Mouse (Mus musculus): ENCODE data around the gene 9030025P20Rik. TPM values are rescaled to one million over a fixed set of nuclear protein-coding genes. Genes with fewer than 3 reads are reported as not detected.
"Not testable (repeated sequence)": the region's sequence is repeated elsewhere in the genome, so short reads cannot be mapped to it uniquely, and the experiment has no call there.

Gene 9030025P20Rik
- polyA plus RNA-seq, 1 experiment from 2014 or later = 7.8 TPM

GRCm38 (mm10) chr17:14949161-14949827 is 29.0 kb upstream of the 9030025P20Rik start:
- Histone ChIP-seq H3K27ac (ENCODE audit: poor library complexity, severe bottlenecking) (no peak overlapping the region), H3K4me1 (replicated peaks) (peaks cover 7% of the 10 kb centered on the region), H3K27me3 (replicated peaks) (no peaks in the 10 kb centered on the region), H3K9ac (no peak overlapping the region), H3K36me3 (peaks cover 62% of the 10 kb centered on the region), H3K4me3 (no peak overlapping the region), H3K9me3 (replicated peaks) (no peaks in the 10 kb centered on the region), H3K4me2 (no peak overlapping the region)
- 86% methylated on average over 7 of the region's 7 CpGs for WGBS
- no peak for ATAC-seq (ENCODE audit: insufficient number of reproducible peaks, low FRiP score)

- WGBS = 71% methylated on average over 8 of the region's 8 CpGs
- Histone ChIP-seq H3K27me3 (replicated peaks) (no peaks in the 10 kb centered on the region), H3K4me1 (replicated peaks) (no peaks in the 10 kb centered on the region), H3K27ac (ENCODE audit: poor library complexity, severe bottlenecking) (no peak overlapping the region), H3K9me3 (replicated peaks) (no peaks in the 10 kb centered on the region), H3K4me3 (no peak overlapping the region), H3K36me3 (peaks cover 50% of the 10 kb centered on the region), H3K4me2 (no peak overlapping the region), H3K9ac (no peak overlapping the region)
- no peak for ATAC-seq (ENCODE audit: insufficient number of reproducible peaks, low FRiP score)
Measured at GRCm38 (mm10) chr17:14953452-14953851, 24.8 kb upstream of the 9030025P20Rik start.

GRCm38 (mm10) chr17:14958686-14959327 is 19.5 kb upstream of the 9030025P20Rik start:
- no peak for ATAC-seq (ENCODE audit: insufficient number of reproducible peaks, low FRiP score)
- H3K27me3 ChIP-seq (replicated peaks) = no peaks in the 10 kb centered on the region
- no peak overlapping the region for H3K9ac ChIP-seq
- no peaks in the 10 kb centered on the region for H3K9me3 ChIP-seq (replicated peaks)
- no peak overlapping the region for H3K27ac ChIP-seq (ENCODE audit: poor library complexity, severe bottlenecking)
- H3K4me1 ChIP-seq (replicated peaks) = peaks cover 8% of the 10 kb centered on the region
- no peak overlapping the region for H3K4me3 ChIP-seq
- H3K4me2 ChIP-seq = no peak overlapping the region
- WGBS = 84% methylated on average over 5 of the region's 5 CpGs
- peaks cover 9% of the 10 kb centered on the region for H3K36me3 ChIP-seq

- no peak overlapping the region for H3K27ac ChIP-seq (ENCODE audit: poor library complexity, severe bottlenecking)
- ATAC-seq (ENCODE audit: insufficient number of reproducible peaks, low FRiP score) = no peak
- H3K36me3 ChIP-seq = peaks cover 3% of the 10 kb centered on the region; the same call in 1 of the 2 replicates
- peak overlapping the region; percentile 44 for H3K4me3 ChIP-seq
- H3K4me2 ChIP-seq = peak overlapping the region; percentile 74
- 32% methylated on average over 3 of the region's 3 CpGs for WGBS
- H3K4me1 ChIP-seq (replicated peaks) = peaks cover 8% of the 10 kb centered on the region
- no peaks in the 10 kb centered on the region for H3K27me3 ChIP-seq (replicated peaks)
- H3K9ac ChIP-seq = peak overlapping the region; percentile 65
- H3K9me3 ChIP-seq (replicated peaks) = no peaks in the 10 kb centered on the region
Measured at GRCm38 (mm10) chr17:14959979-14960378, 18.3 kb upstream of the 9030025P20Rik start.

- peaks cover 8% of the 10 kb centered on the region for H3K4me1 ChIP-seq (replicated peaks)
- peak overlapping the region; percentile 91 for H3K9ac ChIP-seq
- peak; percentile 6 for ATAC-seq (ENCODE audit: insufficient number of reproducible peaks, low FRiP score)
- WGBS = under 1% methylated on average over 21 of the region's 23 CpGs
- peak overlapping the region; percentile 81 for H3K4me3 ChIP-seq
- peaks cover 3% of the 10 kb centered on the region; the same call in 1 of the 2 replicates for H3K36me3 ChIP-seq
- peak overlapping the region; percentile 78; the same call in 1 of the 2 replicates for H3K27ac ChIP-seq (ENCODE audit: poor library complexity, severe bottlenecking)
- H3K4me2 ChIP-seq = peak overlapping the region; percentile 95
- no peaks in the 10 kb centered on the region for H3K9me3 ChIP-seq (replicated peaks)
- H3K27me3 ChIP-seq (replicated peaks) = no peaks in the 10 kb centered on the region
Measured at GRCm38 (mm10) chr17:14960520-14960919, 17.7 kb upstream of the 9030025P20Rik start.

- H3K9ac ChIP-seq = peak within 1 kb of the TSS; percentile 91
- peak within 1 kb of the TSS; percentile 78 for H3K27ac ChIP-seq (ENCODE audit: poor library complexity, severe bottlenecking)
- peak; percentile 88 for ATAC-seq (ENCODE audit: insufficient number of reproducible peaks, low FRiP score)
- 2% methylated on average over 46 of the region's 100 CpGs for WGBS
- not testable (repeated sequence) for H3K36me3 ChIP-seq; H3K9me3 ChIP-seq (replicated peaks); H3K27me3 ChIP-seq (replicated peaks); H3K4me1 ChIP-seq (replicated peaks)
- H3K4me2 ChIP-seq = peak within 1 kb of the TSS; percentile 95
- H3K4me3 ChIP-seq = peak within 1 kb of the TSS; percentile 81
Measured at GRCm38 (mm10) chr17:14960951-14961556, 17.2 kb upstream of the 9030025P20Rik start, which contains the start of gene Phf10. Gene Phf10, minus strand, starts transcription at chr17:14961273.

- peak; percentile 88 for ATAC-seq (ENCODE audit: insufficient number of reproducible peaks, low FRiP score)
- not testable (repeated sequence) for H3K4me1 ChIP-seq (replicated peaks); H3K9me3 ChIP-seq (replicated peaks); H3K27me3 ChIP-seq (replicated peaks); H3K36me3 ChIP-seq; H3K27ac ChIP-seq (ENCODE audit: poor library complexity, severe bottlenecking); H3K4me3 ChIP-seq; H3K4me2 ChIP-seq; H3K9ac ChIP-seq
- WGBS = no CpG with 5 or more reads among the region's 44 CpGs
Measured at GRCm38 (mm10) chr17:14961557-14962154, 16.6 kb upstream of the 9030025P20Rik start.

GRCm38 (mm10) chr17:14968373-14968913 is 9.8 kb upstream of the 9030025P20Rik start:
- H3K9me3 ChIP-seq (replicated peaks); H3K4me3 ChIP-seq; H3K4me2 ChIP-seq; H3K27ac ChIP-seq (ENCODE audit: poor library complexity, severe bottlenecking); H3K36me3 ChIP-seq; H3K4me1 ChIP-seq (replicated peaks); H3K9ac ChIP-seq; ATAC-seq (ENCODE audit: insufficient number of reproducible peaks, low FRiP score); H3K27me3 ChIP-seq (replicated peaks): not testable (repeated sequence)
- WGBS = no CpG with 5 or more reads among the region's 6 CpGs

- H3K36me3 ChIP-seq; H3K9me3 ChIP-seq (replicated peaks); H3K27ac ChIP-seq (ENCODE audit: poor library complexity, severe bottlenecking); H3K4me2 ChIP-seq; H3K9ac ChIP-seq; H3K4me3 ChIP-seq; H3K4me1 ChIP-seq (replicated peaks); ATAC-seq (ENCODE audit: insufficient number of reproducible peaks, low FRiP score); H3K27me3 ChIP-seq (replicated peaks): not testable (repeated sequence)
- WGBS = 2% methylated on average over 4 of the region's 7 CpGs
Measured at GRCm38 (mm10) chr17:14977718-14978361, 428 bp upstream of the 9030025P20Rik start.

- H3K27ac ChIP-seq (ENCODE audit: poor library complexity, severe bottlenecking); H3K27me3 ChIP-seq (replicated peaks); H3K9ac ChIP-seq; H3K4me3 ChIP-seq; H3K9me3 ChIP-seq (replicated peaks); ATAC-seq (ENCODE audit: insufficient number of reproducible peaks, low FRiP score); H3K36me3 ChIP-seq; H3K4me2 ChIP-seq; H3K4me1 ChIP-seq (replicated peaks): not testable (repeated sequence)
- 79% methylated on average over 4 of the region's 5 CpGs for WGBS
Measured at GRCm38 (mm10) chr17:14990116-14990702, 11.9 kb downstream of the 9030025P20Rik start.

Measured in heart, embryonic 12.5 days (tissue).